Mouse (Mus musculus): ENCODE measurements at regions not wholly inside any gene's neighbourhood (a gene's known extent, or its start where the extent isn't known, plus 50 kb on each side); places are given as distances from the start of the nearest gene placed in this dataset.
A peak's percentile ranks its signal among the peaks of the same experiment; 100 is the strongest.
"Not testable (repeated sequence)": the region's sequence is repeated elsewhere in the genome, so short reads cannot be mapped to it uniquely, and the experiment has no call there.

DNA sequence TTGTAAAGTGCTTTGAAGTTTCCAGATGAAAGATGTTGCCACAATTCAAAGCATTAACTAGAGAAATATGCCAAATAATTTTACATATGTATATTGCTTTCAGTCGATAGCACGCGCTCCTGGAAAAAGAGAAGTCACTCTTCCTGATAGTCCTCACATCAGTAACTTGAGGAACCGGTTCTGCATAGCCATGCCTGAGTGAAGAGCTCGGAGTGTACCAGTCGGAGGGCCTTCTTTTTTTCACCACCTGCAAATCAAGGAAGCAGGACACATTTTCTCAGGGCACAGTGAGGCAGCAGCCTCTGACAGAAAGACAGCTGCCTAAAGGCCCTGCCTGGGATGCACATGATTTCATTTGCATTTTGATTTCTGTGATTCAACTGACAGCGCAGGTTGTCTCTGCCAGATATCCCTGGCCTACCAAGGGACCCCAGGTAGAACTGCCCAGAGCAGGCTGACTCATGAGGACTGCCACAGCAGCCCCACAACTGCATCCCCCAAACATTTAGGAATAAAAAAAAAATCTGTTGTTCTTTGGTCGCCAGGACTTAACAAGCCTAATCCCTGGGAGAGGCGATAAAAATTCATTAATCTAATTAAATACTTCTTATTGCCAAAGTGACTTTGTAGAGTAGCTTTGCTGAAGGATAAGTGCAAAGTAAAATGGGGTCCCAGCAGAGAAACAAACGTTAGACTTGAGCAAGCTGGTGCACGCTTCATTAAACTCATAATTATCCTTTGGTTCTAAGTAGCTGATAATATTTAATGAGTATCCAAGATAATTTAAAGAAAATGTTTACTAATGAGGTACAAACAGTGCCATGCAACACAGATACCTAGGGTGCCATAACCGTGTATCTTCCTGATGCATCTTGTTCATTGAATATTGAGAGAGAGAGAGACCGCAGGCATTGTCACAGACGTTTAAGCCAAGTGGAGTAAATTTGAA is 202.7 kb downstream of the Faxc start:
- no peak for DNase-seq

DNA sequence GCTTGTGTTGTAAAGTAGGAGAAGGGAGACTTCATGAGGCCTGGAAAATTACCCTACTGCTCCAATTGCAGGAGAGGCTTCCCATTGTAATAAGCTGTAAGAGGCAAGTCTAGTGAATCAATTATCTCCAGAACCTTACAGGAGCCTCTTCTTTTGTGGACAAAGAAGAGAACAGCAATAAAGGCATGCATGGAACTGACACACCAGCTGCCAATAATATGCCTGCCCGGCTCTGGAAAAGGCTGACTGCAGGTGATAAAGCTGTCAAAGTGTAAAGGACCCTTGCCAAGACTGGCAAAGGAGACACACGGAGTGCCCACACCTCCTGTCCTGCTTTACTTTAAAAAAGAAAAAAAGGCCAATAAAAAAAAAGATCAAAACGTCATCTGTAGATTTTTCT is 209.0 kb downstream of the Faxc start:
- no peak for DNase-seq

DNA sequence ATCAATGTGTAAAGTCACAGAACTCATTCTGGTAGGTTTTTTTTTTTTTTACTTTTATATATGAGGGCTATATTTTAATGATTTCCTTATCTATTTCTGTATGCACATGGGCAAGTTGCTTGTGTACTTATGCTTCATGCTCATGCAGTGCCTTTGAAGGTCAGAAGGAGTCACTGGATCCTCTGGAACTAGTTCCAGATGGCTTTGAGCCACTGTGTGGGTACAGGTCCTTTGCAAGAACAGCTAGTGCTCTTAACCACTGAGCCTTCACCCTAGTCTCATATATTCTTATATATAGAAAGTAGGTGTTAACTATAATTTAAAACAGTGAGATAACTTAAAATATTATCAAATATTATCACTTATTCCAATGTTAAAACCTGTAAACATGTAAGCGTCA is 212.4 kb downstream of the Faxc start:
- no peak for DNase-seq

DNA sequence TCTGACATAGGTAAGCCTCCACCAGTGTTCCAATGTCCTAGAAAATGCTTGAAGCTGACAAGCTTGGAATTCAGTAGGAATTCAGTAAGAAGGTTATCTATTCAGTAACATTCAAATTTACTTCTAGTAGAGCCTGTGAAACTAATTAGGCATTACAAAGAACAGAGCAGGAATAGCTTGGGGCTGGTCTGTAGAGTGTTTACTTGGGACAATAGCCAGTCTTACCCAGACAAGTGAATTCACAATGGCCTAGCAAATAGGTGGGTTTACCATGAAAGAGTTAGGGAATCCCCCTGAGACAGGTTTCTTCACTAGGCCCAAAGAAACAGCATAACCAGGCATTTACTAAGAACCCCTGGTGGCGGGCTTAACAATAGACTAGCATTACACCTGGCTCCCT is 212.5 kb upstream of the Fbxl4 start:
- not testable (repeated sequence) for DNase-seq

DNA sequence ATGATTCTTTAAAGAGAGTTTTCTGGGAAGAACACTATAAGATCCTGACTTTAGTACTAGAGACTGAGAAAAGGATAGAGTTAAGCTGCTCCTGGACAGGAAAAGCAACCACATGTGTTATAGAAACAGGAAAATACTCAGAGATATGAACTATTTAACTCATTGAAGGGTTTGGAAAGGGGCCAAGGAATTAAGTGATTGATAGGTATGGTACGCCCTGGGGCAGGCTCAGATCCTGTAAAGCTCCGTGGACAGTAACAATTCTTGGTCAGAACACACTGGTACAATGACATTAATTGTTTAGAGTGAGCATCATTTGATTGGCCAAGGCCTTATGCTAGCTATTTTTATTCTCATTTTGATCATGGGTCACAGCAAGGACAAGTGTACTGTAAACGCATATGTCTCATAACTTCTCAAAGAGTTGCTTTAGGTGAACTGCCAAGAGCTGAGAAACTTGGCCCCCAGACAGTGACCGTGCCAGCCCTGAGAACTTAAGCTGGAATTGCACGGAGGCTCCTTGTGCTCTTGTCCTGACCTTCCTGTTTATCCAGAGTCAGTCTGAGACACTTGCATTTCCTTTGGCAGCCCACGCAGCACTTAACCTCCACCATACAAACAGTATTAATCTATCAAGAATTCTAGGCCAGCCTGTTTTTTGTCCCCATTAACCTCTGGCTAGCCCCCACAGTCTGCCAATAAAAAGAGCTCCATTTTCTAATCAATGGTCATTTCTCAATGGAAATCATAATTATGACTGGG is 210.5 kb upstream of the Fbxl4 start:
- peak in 1 of 2 experiments; percentile 5 for DNase-seq

DNA sequence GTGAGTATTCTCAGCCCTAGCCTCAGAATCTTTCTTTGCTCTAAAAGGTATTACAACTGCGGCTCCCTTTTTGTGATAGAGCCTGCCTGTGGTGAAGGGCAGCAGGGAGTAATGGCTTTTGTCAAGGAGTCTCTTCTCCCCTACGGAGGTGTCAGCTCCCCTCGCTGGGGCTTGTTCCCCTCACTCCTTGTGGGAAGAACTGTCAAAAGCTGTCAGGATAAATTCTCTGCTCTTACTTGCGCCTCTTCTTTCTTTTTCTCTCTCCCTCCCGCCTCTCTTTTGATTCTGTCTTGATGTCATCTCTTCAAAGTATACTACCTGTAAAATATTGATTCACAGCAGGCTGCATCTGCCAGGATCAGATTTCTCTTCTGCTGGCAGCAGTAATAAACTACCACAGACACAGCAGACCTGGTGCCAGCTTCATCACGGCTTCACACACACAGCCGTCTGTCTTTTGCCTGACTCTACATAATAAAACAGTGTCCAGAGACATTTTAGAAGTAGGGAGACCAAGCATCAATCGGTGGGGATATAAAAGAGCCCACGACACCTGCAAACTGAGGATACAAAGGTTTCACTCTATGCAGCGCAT is 205.3 kb upstream of the Fbxl4 start:
- no peak for DNase-seq

DNA sequence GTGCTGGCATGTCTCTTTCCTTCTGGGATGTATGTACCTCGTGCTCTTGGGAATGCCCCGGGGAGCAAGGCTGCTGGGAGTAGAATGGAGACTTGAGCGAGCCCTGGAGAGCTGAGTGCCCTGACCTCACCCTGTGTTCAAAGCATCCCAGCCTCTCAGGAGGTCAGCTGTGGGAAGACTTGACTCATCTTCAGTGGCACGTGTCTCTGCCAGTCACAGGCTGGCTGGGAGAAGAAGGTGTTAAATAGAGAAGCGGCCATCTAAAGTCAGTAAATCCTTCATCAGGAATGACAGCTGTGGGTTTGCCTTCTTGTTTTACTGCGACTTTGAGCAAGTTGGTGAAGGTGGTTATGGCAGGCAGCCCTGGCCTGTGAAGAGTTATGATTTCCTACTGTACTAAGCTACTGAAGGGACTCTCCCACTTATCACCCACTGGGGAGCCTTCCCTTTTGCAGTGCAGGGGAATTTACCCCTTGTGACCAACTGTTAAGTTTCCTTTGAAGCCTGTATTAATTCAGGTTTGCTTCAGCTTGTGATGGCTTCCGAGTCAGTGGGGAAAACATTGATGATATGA is 204.3 kb upstream of the Fbxl4 start:
- no peak for DNase-seq

DNA sequence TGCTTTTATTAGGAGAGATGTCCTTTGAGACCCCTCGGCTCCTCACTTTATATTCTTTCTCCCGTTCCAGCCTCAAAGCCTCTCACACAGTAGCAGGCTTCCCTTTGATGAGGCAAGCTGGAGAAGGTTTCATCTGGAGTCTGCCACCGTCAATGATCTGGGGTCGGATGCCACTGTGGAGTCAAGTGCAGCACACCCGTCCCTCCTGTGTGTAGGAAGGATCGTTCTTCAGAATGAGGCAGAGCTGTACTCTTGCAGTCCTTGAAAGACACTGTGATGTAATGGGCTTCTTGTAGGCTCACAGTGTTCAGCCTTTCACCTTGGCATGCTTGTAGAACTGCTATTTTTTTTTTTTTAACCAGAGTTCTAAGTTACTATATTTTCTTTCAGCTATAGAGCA is 203.7 kb upstream of the Fbxl4 start:
- DNase-seq = no peak

DNA sequence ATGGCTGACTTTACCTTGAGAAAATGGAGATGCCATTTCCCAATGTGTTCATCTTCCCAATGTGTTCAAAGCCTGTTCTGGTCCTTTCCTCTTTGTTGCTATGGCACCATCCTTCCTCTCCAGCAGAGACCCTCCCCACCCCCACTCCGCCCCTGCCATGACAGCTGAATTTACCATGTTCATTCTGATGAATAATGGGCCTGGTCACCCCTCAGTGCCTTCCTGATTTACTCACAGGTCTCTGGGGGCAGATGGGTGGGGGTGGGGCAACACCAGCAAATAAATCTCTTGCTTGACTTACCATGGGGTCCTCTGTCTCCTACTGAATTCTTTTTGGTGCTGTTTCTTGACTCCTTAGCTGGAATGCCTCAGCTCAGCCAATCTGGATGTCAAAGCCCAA is 170.9 kb upstream of the Fbxl4 start:
- DNase-seq = no peak

DNA sequence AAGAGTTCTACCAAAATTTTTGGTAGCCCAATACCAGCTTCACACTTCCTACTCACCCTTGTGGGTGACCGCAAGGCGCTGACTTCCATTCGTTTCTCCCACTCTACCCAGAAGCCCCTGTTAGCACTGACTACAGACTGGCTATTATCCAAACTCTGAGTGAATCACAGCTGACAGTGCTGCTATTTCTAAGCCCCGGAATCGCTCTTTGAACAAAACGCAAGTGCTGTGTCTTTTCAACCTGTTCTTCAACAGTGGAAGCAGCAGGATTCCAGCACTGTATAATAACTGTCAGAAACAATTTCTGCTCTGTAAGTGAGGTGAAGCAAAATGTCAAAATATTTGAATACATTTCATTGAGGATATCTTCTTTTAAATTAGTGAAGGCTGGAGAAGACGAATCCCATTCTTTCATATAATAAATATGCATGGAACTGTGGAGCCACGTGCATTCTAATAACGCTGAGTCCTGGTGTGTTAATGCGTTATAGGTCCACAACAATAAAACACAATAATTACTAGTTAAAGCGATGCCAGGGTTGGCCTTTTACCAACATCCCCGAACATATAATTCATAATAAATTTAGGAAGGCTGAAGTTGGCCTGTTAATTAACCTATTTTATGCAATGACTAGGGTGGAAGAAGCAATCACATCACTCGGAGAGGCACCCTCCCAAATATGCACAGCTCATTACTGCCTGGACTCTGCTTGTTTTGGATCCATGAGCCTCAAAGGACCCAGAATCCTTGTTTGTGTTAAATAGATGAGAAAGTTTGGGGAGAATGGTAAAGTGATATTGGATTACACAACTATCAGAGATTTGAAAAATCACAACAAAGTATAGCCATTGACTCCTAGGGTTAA is 169.0 kb upstream of the Fbxl4 start:
- DNase-seq = no peak

DNA sequence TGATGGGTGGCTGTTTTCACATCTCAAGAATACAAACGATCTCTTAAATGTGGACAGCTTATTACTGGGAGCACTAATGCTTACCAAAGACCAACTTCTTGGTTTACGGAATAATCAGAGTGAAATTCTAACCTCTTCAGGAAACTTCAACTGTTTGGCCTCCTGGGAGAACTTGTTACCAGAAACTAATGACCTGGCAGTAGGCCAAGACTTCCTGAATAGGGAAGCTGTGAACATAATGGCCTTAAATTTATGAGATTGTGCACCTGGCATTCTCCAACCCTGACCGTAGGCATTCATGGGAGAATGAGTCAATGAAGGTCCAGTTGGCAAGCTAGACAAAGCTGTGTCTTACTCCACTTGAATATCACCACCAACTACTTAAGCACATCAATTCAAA is 160.8 kb upstream of the Fbxl4 start:
- peak in 1 of 2 experiments; percentile 1 for DNase-seq

DNA sequence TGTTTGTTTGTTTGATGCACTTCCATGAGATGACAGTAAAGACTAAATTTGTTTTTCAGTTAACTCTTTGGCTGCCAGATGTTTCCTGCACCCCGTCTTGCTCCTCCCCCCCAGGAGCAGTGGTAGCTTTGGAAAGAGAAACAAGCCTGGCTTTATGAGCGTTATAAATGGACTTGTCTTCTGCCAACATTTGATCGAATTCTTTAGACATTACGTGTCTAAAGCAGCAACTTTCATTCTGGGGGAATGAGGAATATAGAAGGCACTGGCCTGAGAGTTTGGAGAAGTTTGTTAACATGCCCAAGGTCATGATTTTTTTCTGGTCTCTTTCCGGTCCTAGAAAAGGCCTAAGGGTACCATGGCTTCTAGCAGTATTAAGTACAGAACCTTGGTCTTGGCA is 148.8 kb upstream of the Fbxl4 start:
- no peak for DNase-seq

DNA sequence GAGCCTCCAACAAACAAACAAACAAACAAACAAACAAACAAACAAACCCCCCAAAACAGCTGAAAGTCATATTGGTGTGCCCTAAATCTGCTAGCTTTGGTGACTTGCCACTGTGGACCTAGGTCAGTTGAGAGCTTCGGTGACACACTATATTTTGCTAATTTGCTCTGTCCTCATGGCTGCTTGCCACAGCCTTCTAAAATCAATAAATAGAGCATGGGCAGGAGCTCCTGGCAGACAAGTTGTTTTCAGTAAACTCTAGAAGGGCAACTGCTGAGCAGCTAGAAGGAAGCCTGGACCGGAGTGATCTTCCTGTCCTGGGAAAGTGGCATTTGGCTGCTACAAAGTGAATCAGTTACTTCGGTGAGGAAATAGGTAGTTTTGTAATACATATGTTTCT is 119.7 kb upstream of the Fbxl4 start:
- no peak for DNase-seq

DNA sequence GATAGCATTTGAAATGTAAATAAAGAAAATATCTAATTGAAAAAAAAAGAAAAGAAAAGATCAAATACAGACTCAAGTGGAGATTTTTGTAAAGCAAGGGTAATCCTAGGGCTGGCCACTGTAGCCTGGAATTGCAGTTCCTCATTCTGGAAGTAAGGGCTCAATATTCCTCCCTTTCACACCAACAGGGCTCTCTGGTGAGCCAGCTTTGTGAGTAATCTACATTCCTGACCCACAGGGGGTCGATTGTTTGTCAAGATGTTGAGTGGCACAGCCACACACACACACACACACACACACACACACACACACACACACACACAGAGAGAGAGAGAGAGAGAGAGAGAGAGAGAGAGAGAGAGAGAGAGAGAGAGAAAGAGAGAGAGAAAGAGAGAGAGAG is 107.1 kb upstream of the Fbxl4 start:
- DNase-seq = not testable (repeated sequence)

DNA sequence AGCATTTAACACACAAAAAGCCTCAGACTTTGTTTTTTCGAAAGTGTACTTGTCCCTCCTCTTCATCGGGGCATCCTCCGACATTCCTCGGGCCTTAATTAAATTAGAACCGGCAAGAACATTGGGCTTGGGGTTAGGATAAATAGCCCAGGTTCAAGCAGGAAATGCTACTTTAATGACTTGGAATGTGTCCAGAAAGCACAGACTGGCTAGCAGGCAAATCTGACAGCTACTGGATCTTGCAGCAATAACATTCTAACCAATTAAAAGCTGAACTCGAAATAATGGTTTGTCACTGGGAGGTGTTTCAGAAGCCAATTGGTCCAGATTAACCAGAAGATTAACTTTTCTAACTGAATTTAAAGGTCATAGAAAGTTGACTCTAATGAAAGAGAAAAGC is 93.4 kb upstream of the Fbxl4 start:
- peak in 1 of 2 experiments; percentile 4 for DNase-seq

DNA sequence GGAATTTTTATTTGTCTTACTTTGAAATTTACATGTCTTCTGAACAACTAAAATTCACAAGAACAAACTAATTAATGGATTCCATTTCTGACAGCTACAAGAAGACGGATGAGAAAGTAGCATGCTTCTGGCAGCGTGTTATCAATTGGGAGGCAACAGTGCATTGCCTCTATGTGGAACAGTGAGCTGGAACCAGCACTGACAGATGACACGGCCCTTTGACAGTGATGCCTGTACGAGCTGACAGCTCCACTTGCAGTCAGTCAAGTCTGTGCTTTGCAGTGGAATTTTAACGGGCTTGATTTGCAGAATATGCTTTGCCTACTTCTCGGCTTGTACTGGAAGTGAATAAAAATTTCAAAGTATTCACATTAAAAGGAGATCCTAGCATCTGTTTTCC is 88.3 kb upstream of the Fbxl4 start:
- DNase-seq = no peak

DNA sequence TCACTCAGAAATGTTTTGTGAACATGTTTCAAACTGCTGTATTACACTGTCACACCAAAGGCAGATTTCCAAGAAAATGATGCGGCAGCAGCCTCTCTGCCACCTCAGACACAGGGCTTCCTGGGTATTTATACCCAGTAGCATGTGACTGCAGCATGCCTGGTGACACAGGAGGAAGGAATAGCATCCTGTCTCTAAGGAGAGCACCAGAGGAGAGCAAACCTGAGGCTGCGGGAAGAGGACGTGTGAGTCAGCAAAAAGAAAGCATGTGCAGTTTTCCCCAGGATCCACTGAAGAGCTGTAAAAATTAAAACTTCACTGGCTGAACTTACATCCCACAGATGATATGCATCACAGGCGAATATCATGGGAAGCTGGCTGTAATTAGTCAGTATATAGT is 83.2 kb upstream of the Fbxl4 start:
- DNase-seq = no peak

DNA sequence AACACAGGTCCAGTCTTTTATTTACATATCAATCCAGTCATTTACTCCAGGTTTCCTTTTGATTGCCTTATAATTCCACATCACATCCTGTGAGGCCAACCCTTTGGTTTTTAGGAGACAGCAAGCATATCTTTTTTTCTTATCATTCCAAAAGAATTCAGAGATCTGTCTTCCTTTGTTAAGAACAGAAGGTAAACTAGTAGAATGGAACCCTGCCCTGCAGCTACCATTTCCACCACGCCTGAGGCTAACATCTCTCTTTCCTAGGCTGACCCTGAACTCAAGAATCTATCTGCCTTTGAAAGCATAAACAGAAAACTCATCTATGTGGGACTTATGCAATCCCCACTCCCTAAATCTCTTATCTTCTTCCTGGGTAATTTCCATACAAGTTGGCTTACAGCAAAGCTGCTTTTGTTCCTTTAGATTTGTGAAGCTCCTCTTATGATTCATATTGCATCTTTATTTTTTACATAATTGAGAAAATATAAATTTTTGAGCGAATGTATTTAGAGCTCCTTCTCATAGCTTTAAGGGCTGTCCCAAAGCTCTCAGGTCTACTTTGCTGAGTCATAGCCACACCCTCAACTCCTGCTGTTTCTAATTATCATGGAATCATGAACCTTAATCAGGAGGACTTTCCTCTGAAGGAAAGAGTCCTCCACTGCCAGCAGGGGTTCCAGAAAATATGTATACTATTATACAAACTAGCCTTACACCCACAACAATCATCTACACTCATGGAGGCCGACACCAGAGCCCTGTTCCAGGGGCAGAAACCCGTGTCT is 74.6 kb upstream of the Fbxl4 start:
- DNase-seq = no peak

DNA sequence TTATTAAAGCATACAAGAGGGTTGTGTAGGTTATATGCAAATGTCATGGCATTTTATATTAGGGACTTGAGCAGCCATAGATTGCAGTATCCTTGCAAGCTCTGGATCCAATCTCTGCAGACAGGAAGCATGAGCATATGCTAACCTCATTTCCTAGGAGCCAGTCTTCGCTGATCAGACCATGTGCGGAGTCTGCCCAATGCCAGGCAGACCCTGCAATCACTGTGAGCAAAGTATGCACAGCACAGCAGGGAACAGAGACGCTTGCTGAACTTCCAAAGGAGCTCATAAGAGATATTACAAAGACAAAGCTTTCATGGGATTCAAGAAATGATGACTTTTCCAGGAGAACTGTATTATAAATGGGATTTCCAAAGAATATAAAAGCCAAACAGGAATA is 65.2 kb upstream of the Fbxl4 start:
- no peak for DNase-seq

DNA sequence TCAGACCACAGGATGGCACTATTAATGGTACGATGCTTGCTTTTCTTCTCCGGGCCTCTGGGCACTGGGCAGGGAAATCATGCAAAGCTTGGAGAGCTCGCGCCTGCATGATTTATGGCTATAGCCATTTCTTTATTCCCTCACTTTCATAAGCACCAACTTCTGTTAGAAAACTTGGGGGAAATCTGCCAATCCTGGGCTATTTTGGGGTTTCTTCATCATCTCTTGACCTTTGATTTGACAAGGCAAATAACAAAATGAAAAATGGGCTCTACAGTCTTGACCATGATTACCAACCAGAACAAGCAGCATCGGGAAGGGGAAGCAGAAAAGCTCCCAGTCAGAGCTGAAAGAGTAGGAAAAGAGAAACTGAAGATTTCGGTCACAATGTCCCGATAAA is 57.1 kb upstream of the Fbxl4 start:
- no peak for DNase-seq

DNA sequence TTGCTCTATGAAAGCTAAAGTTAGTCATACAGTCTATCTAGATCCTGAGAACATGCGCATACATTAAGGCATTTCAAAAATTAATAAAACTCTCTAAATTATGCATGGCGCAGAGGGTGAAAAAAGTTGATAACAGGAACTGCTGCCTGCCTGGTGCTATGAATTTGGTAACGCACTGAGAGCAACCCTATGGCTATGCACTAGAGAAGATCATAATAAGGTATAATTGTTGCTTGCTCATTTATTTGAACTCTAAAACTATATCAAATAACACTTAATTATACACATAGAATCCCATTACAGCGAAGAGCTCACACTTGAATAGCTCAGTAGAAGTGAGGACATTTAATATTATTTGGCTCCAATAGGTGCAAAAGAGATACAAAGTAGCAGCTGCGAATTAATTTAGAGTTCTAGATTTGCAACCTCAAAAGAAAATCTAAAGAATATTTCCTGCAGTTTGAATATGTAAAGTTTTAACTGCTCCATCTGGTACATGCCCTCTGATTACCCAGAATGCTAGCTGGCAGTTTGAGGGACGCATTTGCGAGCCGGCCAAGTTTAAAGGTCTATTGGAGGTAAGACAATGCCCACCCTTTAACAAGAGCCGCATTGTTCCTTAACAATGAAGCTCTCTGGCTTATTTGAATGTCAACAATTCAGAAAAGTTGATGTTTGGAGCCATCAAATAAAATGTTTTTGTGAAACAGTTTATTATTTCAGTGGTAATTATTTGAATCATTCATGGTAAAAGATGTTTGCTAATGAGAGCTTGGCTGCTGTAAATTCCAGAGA is 56.0 kb upstream of the Fbxl4 start:
- no peak for DNase-seq
